ENCODE assay signal across 29 mouse cellular contexts in genomic region chr7:79376516-79377275, GRCm38 (mm10). TPM values are rescaled to one million over a fixed set of nuclear protein-coding genes. Genes with fewer than 3 reads are reported as not detected.
DNase-seq lines count a peak whose midpoint lies in the region; ATAC-seq and TF ChIP-seq lines count a peak whose summit lies in the region.
"Had no signal": no experiment of that assay in that cellular context is flagged by ENCODE, and none has a peak within 500 bp of the region (broad histone marks: within the 10 kb centered on the region; RNA-seq: fewer than 3 reads in every experiment).

No protein-coding gene starts in this region.

- 51% methylated on average over 10 of the region's 10 CpGs for WGBS in liver, adult 2 months
- 35% methylated on average over 10 of the region's 10 CpGs for WGBS in liver, embryonic 12.5 days (ENCODE audit: insufficient replicate concordance)
- WGBS in liver, embryonic 16.5 days (ENCODE audit: insufficient replicate concordance): 29% methylated on average over 10 of the region's 10 CpGs
- 88% methylated on average over 10 of the region's 10 CpGs for WGBS in midbrain, embryonic 15.5 days

- TF ChIP-seq CTCF in liver, adult 2 months (IDR thresholded peaks at IDR 0.05; ENCODE audit: low read depth, low read length): no peak

- H3K9ac ChIP-seq in liver, adult 2 months (ENCODE audit: low read depth, low read length): no peak overlapping the region
- H3K9ac ChIP-seq in liver, embryonic 12.5 days: no peak overlapping the region
- H3K9ac ChIP-seq in liver, embryonic 16.5 days (ENCODE audit: low read depth, low read length): no peak overlapping the region; the same call in 1 of the 2 replicates
- H3K9ac ChIP-seq in midbrain, embryonic 15.5 days: no peak overlapping the region
- H3K9ac ChIP-seq: embryonic facial prominence, embryonic 13.5 days; forebrain, embryonic 13.5 days; hindbrain, embryonic 12.5 days; limb, embryonic 15.5 days; neural tube, embryonic 13.5 days had no signal

- DNase-seq in liver, adult 2 months (ENCODE audit: extremely low read depth, low read depth, low spot score): peak; percentile 66
- DNase-seq in lung, postnatal 14 days: peak; percentile 41
- no peak for DNase-seq in kidney, postnatal 25 days
- DNase-seq in cerebellum, adult 11 months: no peak
- DNase-seq: cerebellum, adult 2 months; cerebellum, postnatal 25 days; embryo, embryonic 11 days; midbrain, embryonic 14.5 days; retina, postnatal 1 day; right cerebral cortex, postnatal 25 days had no signal

- no peak for ATAC-seq in liver, embryonic 12.5 days
- ATAC-seq in liver, embryonic 16.5 days (ENCODE audit: low read depth): peak; percentile 82
- ATAC-seq in megakaryocyte-erythroid progenitor cell, adult 5-6 weeks (replicated peaks; ENCODE audit: low FRiP score, low TSS enrichment, poor library complexity, severe bottlenecking): peak; percentile 85
- no peak for ATAC-seq in midbrain, embryonic 15.5 days (replicated peaks)
- ATAC-seq: forebrain, embryonic 13.5 days; intestine, postnatal 0 days had no signal

- H3K36me3 ChIP-seq in liver, adult 2 months (ENCODE audit: control insufficient read depth, insufficient read depth, low read length): no peaks in the 10 kb centered on the region
- H3K36me3 ChIP-seq in liver, embryonic 12.5 days: no peaks in the 10 kb centered on the region
- H3K36me3 ChIP-seq in liver, embryonic 16.5 days (ENCODE audit: control insufficient read depth, insufficient read depth): no peaks in the 10 kb centered on the region
- no peaks in the 10 kb centered on the region for H3K36me3 ChIP-seq in midbrain, embryonic 15.5 days (replicated peaks)
- H3K36me3 ChIP-seq: embryonic facial prominence, embryonic 13.5 days; hindbrain, embryonic 12.5 days; limb, embryonic 15.5 days; neural tube, embryonic 13.5 days had no signal

- H3K79me2 ChIP-seq in liver, adult 2 months (ENCODE audit: control insufficient read depth, insufficient read depth, low read length): no peaks in the 10 kb centered on the region

- no peak for TF ChIP-seq POLR2A in liver, adult 2 months (IDR thresholded peaks at IDR 0.05; ENCODE audit: extremely low read depth, insufficient read depth, low read length)

- H3K4me3 ChIP-seq in liver, adult 2 months (ENCODE audit: insufficient read depth, low read depth, low read length): no peak overlapping the region
- no peak overlapping the region for H3K4me3 ChIP-seq in liver, embryonic 12.5 days
- no peak overlapping the region for H3K4me3 ChIP-seq in liver, embryonic 16.5 days (ENCODE audit: low read depth, low read length)
- H3K4me3 ChIP-seq in midbrain, embryonic 15.5 days: no peak overlapping the region
- H3K4me3 ChIP-seq: embryonic facial prominence, embryonic 13.5 days; erythroblast, embryonic 14.5 days; forebrain, embryonic 13.5 days; hindbrain, embryonic 12.5 days; left cerebral cortex, adult 2 months; limb, embryonic 15.5 days; megakaryocyte, embryonic 14.5 days; myocyte; neural tube, embryonic 13.5 days had no signal

- H3K27ac ChIP-seq in liver, adult 2 months (replicated peaks; ENCODE audit: insufficient read depth, low read depth, low read length): no peak overlapping the region
- no peak overlapping the region for H3K27ac ChIP-seq in liver, embryonic 12.5 days
- peak overlapping the region; percentile 13; the same call in 1 of the 2 replicates for H3K27ac ChIP-seq in liver, embryonic 16.5 days (ENCODE audit: low read length)
- H3K27ac ChIP-seq in midbrain, embryonic 15.5 days: no peak overlapping the region
- H3K27ac ChIP-seq: embryonic facial prominence, embryonic 13.5 days; forebrain, embryonic 13.5 days; hindbrain, embryonic 12.5 days; left cerebral cortex, adult 2 months; limb, embryonic 15.5 days; neural tube, embryonic 13.5 days had no signal

- H3K27me3 ChIP-seq in liver, adult 2 months (ENCODE audit: control insufficient read depth, insufficient read depth, low read length): no peaks in the 10 kb centered on the region
- peaks cover 29% of the 10 kb centered on the region for H3K27me3 ChIP-seq in liver, embryonic 12.5 days (replicated peaks)
- peaks cover 4% of the 10 kb centered on the region; the same call in 1 of the 2 replicates for H3K27me3 ChIP-seq in liver, embryonic 16.5 days (ENCODE audit: control insufficient read depth, insufficient read depth, low read depth, low read length)
- H3K27me3 ChIP-seq in midbrain, embryonic 15.5 days (replicated peaks): no peaks in the 10 kb centered on the region
- H3K27me3 ChIP-seq: embryonic facial prominence, embryonic 13.5 days; forebrain, embryonic 13.5 days; hindbrain, embryonic 12.5 days; limb, embryonic 15.5 days; neural tube, embryonic 13.5 days had no signal

- H3K4me1 ChIP-seq in liver, adult 2 months (ENCODE audit: control insufficient read depth, insufficient read depth, low read length): no peaks in the 10 kb centered on the region
- 0 out of 2 replicates have a peak, but pooled peaks cover 6% of the 10 kb centered on the region for H3K4me1 ChIP-seq in liver, embryonic 12.5 days
- H3K4me1 ChIP-seq in liver, embryonic 16.5 days (ENCODE audit: control insufficient read depth, low read depth, low read length): peaks cover 6% of the 10 kb centered on the region
- H3K4me1 ChIP-seq in midbrain, embryonic 15.5 days: no peaks in the 10 kb centered on the region
- H3K4me1 ChIP-seq: embryonic facial prominence, embryonic 13.5 days; forebrain, embryonic 13.5 days; hindbrain, embryonic 12.5 days; neural tube, embryonic 13.5 days had no signal

- no peaks in the 10 kb centered on the region for H3K9me3 ChIP-seq in liver, embryonic 12.5 days (replicated peaks)
- H3K9me3 ChIP-seq in liver, embryonic 16.5 days (replicated peaks; ENCODE audit: control insufficient read depth, low read length): no peaks in the 10 kb centered on the region
- H3K9me3 ChIP-seq in midbrain, embryonic 15.5 days: no peaks in the 10 kb centered on the region
- H3K9me3 ChIP-seq: embryonic facial prominence, embryonic 13.5 days; forebrain, embryonic 13.5 days; hindbrain, embryonic 12.5 days; limb, embryonic 15.5 days; megakaryocyte, embryonic 14.5 days; neural tube, embryonic 13.5 days had no signal

- no peak overlapping the region for H3K4me2 ChIP-seq in liver, embryonic 12.5 days
- no peak overlapping the region for H3K4me2 ChIP-seq in liver, embryonic 16.5 days (ENCODE audit: low read depth, low read length)
- H3K4me2 ChIP-seq in midbrain, embryonic 15.5 days: no peak overlapping the region
- H3K4me2 ChIP-seq: embryonic facial prominence, embryonic 13.5 days; forebrain, embryonic 13.5 days; heart, embryonic 11.5 days; hindbrain, embryonic 12.5 days; limb, embryonic 15.5 days; neural tube, embryonic 13.5 days had no signal

RNA-seq across cellular contexts. Expression of gene Rlbp1, which starts 10.2 kb away (rescaled TPM):
- not detected in 2 replicates for total RNA-seq in liver, adult 2 months (2014; rRNA removed)
- polyA plus RNA-seq in liver, adult 2 months (2012; rRNA removed): not detected in 2 replicates
- polyA plus RNA-seq in liver, embryonic 12.5 days (2016; fragmentation: Nextera tagmentation; extraction: Ambion mirVana): 0.10 TPM in 1 of 2 replicates, not detected in the other
- polyA plus RNA-seq in liver, embryonic 16.5 days (2015; fragmentation: Nextera tagmentation; extraction: Ambion mirVana): 0.07 TPM in 1 of 2 replicates, not detected in the other
- 1.9 TPM in 1 of 2 replicates, not detected in the other for total RNA-seq in megakaryocyte-erythroid progenitor cell, adult 5-6 weeks (2014; fragmentation: Nextera tagmentation)
- total RNA-seq in megakaryocyte-erythroid progenitor cell, adult 5-6 weeks (2017): not detected in 2 replicates
- 9.5 and 11.7 TPM in 2 replicates for polyA plus RNA-seq in midbrain, embryonic 15.5 days (2015; fragmentation: Nextera tagmentation; extraction: Ambion mirVana)
- total RNA-seq: adrenal gland, adult 18-20 months; gastrocnemius, adult 8-10 months had no signal
- polyA plus RNA-seq: erythroblast, embryonic 14.5 days; heart, postnatal 0 days; myocyte; spleen, adult 2 months had no signal

RNA-seq across cellular contexts. Expression of gene Fanci, which starts 15.0 kb away (rescaled TPM):
- total RNA-seq in liver, adult 2 months (2014; rRNA removed): 0.18 and 0.94 TPM in 2 replicates
- 0.02 and 0.17 TPM in 2 replicates for polyA plus RNA-seq in liver, adult 2 months (2012; rRNA removed)
- 13.8 and 14.4 TPM in 2 replicates for polyA plus RNA-seq in liver, embryonic 12.5 days (2016; fragmentation: Nextera tagmentation; extraction: Ambion mirVana)
- polyA plus RNA-seq in liver, embryonic 16.5 days (2015; fragmentation: Nextera tagmentation; extraction: Ambion mirVana): 7.4 and 8.5 TPM in 2 replicates
- 19.0 and 19.5 TPM in 2 replicates for total RNA-seq in megakaryocyte-erythroid progenitor cell, adult 5-6 weeks (2014; fragmentation: Nextera tagmentation)
- 25.3 and 25.6 TPM in 2 replicates for total RNA-seq in megakaryocyte-erythroid progenitor cell, adult 5-6 weeks (2017)
- polyA plus RNA-seq in midbrain, embryonic 15.5 days (2015; fragmentation: Nextera tagmentation; extraction: Ambion mirVana): 1.9 and 2.1 TPM in 2 replicates
- total RNA-seq: gastrocnemius, adult 8-10 months had no signal

Comparison
In these comparisons a context has a peak if more than half of its experiments do, and no peak if none do; other contexts are left out.
1. ATAC-seq: peak in liver, embryonic 16.5 days (single experiment) and megakaryocyte-erythroid progenitor cell, adult 5-6 weeks (single experiment); none in liver, embryonic 12.5 days (single experiment) and midbrain, embryonic 15.5 days (single experiment).
2. DNase-seq: peak in liver, adult 2 months (single experiment) and lung, postnatal 14 days (single experiment); none in kidney, postnatal 25 days (0 of 2) and cerebellum, adult 11 months (single experiment).